Mouse (Mus musculus): Measurements from ENCODE around the gene Olfr740. TPM values are rescaled to one million over a fixed set of nuclear protein-coding genes. Genes with fewer than 3 reads are reported as not detected.

Gene Olfr740
- polyA plus RNA-seq (2015; fragmentation: Illumina TruSeq; extraction: RNeasy Lipid Tissue Mini Kit (QIAGEN cat#74804); ENCODE audit: low read depth, low replicate concordance): not detected

DNA sequence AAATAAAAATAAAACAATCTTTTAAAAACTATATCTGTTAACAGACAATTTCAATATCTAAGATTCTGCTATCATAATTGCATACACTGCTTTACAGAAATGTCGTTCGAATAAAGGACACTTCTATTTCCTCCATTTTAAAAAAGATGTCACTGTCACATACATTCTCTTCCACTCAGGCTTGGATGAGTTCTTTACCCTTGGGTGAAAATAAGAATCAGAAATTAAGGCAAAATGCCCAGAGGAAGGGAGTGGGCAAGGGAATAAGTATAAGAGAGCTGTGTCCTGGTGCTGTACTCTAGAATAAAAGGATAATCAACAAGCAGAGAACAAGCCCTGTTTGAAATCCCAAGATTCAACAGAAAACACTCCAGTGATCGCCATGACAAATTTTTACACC lies at the start of gene Olfr740:
Olfr740 (plus strand) TSS at position 301 of the 400 bp plus-strand sequence.

GRCm38 (mm10) chr14:50407268-50407667 lies 38.1 kb upstream of the Olfr740 start, which contains the start of gene Olfr738:
TSS of gene Olfr738 (plus strand) at chr14:50407568.

GRCm38 (mm10) chr14:50418326-50418725 lies 27.0 kb upstream of the Olfr740 start, which contains the start of gene Olfr739:
TSS of gene Olfr739 (plus strand) at chr14:50418626.

GRCm38 (mm10) chr14:50472438-50472837 lies 27.1 kb downstream of the Olfr740 start, which contains the start of gene Olfr741:
TSS of gene Olfr741 (plus strand) at chr14:50472738.

GRCm38 (mm10) chr14:50503300-50503699 lies 58.0 kb downstream of the Olfr740 start, which contains the start of gene Olfr742:
TSS of gene Olfr742 (plus strand) at chr14:50503600.

Other genes starting within 250 kb of the Olfr740 start
- not detected for gene Olfr731, start 203.7 kb upstream of the Olfr740 start, polyA plus RNA-seq (2015; fragmentation: Illumina TruSeq; extraction: RNeasy Lipid Tissue Mini Kit (QIAGEN cat#74804); ENCODE audit: low read depth, low replicate concordance)
- gene Olfr732, start 161.3 kb upstream of the Olfr740 start, polyA plus RNA-seq (2015; fragmentation: Illumina TruSeq; extraction: RNeasy Lipid Tissue Mini Kit (QIAGEN cat#74804); ENCODE audit: low read depth, low replicate concordance): not detected
- not detected for gene Olfr733, start 144.0 kb upstream of the Olfr740 start, polyA plus RNA-seq (2015; fragmentation: Illumina TruSeq; extraction: RNeasy Lipid Tissue Mini Kit (QIAGEN cat#74804); ENCODE audit: low read depth, low replicate concordance)
- not detected for gene Olfr734, start 118.8 kb upstream of the Olfr740 start, polyA plus RNA-seq (2015; fragmentation: Illumina TruSeq; extraction: RNeasy Lipid Tissue Mini Kit (QIAGEN cat#74804); ENCODE audit: low read depth, low replicate concordance)
- not detected for gene Olfr735, start 96.7 kb upstream of the Olfr740 start, polyA plus RNA-seq (2015; fragmentation: Illumina TruSeq; extraction: RNeasy Lipid Tissue Mini Kit (QIAGEN cat#74804); ENCODE audit: low read depth, low replicate concordance)
- gene Tlr11, start 87.6 kb upstream of the Olfr740 start, polyA plus RNA-seq (2015; fragmentation: Illumina TruSeq; extraction: RNeasy Lipid Tissue Mini Kit (QIAGEN cat#74804); ENCODE audit: low read depth, low replicate concordance): not detected
- not detected for gene Olfr736, start 64.4 kb upstream of the Olfr740 start, polyA plus RNA-seq (2015; fragmentation: Illumina TruSeq; extraction: RNeasy Lipid Tissue Mini Kit (QIAGEN cat#74804); ENCODE audit: low read depth, low replicate concordance)
- gene Olfr738, start 38.0 kb upstream of the Olfr740 start, polyA plus RNA-seq (2015; fragmentation: Illumina TruSeq; extraction: RNeasy Lipid Tissue Mini Kit (QIAGEN cat#74804); ENCODE audit: low read depth, low replicate concordance): not detected
- not detected for gene Olfr739, start 26.9 kb upstream of the Olfr740 start, polyA plus RNA-seq (2015; fragmentation: Illumina TruSeq; extraction: RNeasy Lipid Tissue Mini Kit (QIAGEN cat#74804); ENCODE audit: low read depth, low replicate concordance)
- gene Olfr741, start 27.2 kb downstream of the Olfr740 start, polyA plus RNA-seq (2015; fragmentation: Illumina TruSeq; extraction: RNeasy Lipid Tissue Mini Kit (QIAGEN cat#74804); ENCODE audit: low read depth, low replicate concordance): not detected
- gene Olfr742, start 58.1 kb downstream of the Olfr740 start, polyA plus RNA-seq (2015; fragmentation: Illumina TruSeq; extraction: RNeasy Lipid Tissue Mini Kit (QIAGEN cat#74804); ENCODE audit: low read depth, low replicate concordance): not detected
- gene Olfr743, start 76.3 kb downstream of the Olfr740 start, polyA plus RNA-seq (2015; fragmentation: Illumina TruSeq; extraction: RNeasy Lipid Tissue Mini Kit (QIAGEN cat#74804); ENCODE audit: low read depth, low replicate concordance): not detected
- gene Olfr744, start 169.3 kb downstream of the Olfr740 start, polyA plus RNA-seq (2015; fragmentation: Illumina TruSeq; extraction: RNeasy Lipid Tissue Mini Kit (QIAGEN cat#74804); ENCODE audit: low read depth, low replicate concordance): not detected
- not detected for gene Olfr745, start 193.8 kb downstream of the Olfr740 start, polyA plus RNA-seq (2015; fragmentation: Illumina TruSeq; extraction: RNeasy Lipid Tissue Mini Kit (QIAGEN cat#74804); ENCODE audit: low read depth, low replicate concordance)
- not detected for gene Olfr746, start 201.5 kb downstream of the Olfr740 start, polyA plus RNA-seq (2015; fragmentation: Illumina TruSeq; extraction: RNeasy Lipid Tissue Mini Kit (QIAGEN cat#74804); ENCODE audit: low read depth, low replicate concordance)
- not detected for gene Olfr747, start 247.7 kb downstream of the Olfr740 start, polyA plus RNA-seq (2015; fragmentation: Illumina TruSeq; extraction: RNeasy Lipid Tissue Mini Kit (QIAGEN cat#74804); ENCODE audit: low read depth, low replicate concordance)